8 mouse cellular contexts compared by ENCODE assay signal in genomic region chr7:109616034-109616979, GRCm38 (mm10).
DNase-seq lines count a peak whose midpoint lies in the region; ATAC-seq and TF ChIP-seq lines count a peak whose summit lies in the region.

No protein-coding gene starts in this region.

- peak; percentile 81 for DNase-seq in cerebellum, adult 11 months
- DNase-seq in kidney, postnatal 14 days = peak; percentile 91
- DNase-seq in neural tube, embryonic 10.5 days (ENCODE audit: extremely low spot score, low spot score) = peak; percentile 90
- peak; percentile 88 for DNase-seq in stomach, postnatal 0 days (ENCODE audit: low spot score)

- peak overlapping the region; percentile 63 for H3K27ac ChIP-seq in ES-Bruce4 (ENCODE audit: insufficient read depth, low read length)
- H3K27ac ChIP-seq in forebrain, embryonic 13.5 days = peak overlapping the region; percentile 70
- peak overlapping the region; percentile 95 for H3K27ac ChIP-seq in heart, embryonic 16.5 days (ENCODE audit: low read length)
- H3K27ac ChIP-seq in liver, embryonic 12.5 days = peak overlapping the region; percentile 52
- peak overlapping the region; percentile 94 for H3K27ac ChIP-seq in stomach, postnatal 0 days (replicated peaks)

- TF ChIP-seq POLR2A in ES-Bruce4 (IDR thresholded peaks at IDR 0.05; ENCODE audit: insufficient read depth, low read length) = no peak

- WGBS in forebrain, embryonic 13.5 days = 2% methylated on average over 25 of the region's 25 CpGs
- 4% methylated on average over 25 of the region's 25 CpGs for WGBS in heart, embryonic 16.5 days
- WGBS in liver, embryonic 12.5 days (ENCODE audit: insufficient replicate concordance) = 13% methylated on average over 25 of the region's 25 CpGs
- 3% methylated on average over 25 of the region's 25 CpGs for WGBS in stomach, postnatal 0 days

- no peaks in the 10 kb centered on the region for H3K4me1 ChIP-seq in ES-Bruce4 (ENCODE audit: control insufficient read depth, insufficient read depth, low read length)
- H3K4me1 ChIP-seq in forebrain, embryonic 13.5 days = peaks cover 58% of the 10 kb centered on the region
- H3K4me1 ChIP-seq in heart, embryonic 16.5 days (ENCODE audit: control insufficient read depth, insufficient read depth, low read length) = peaks cover 61% of the 10 kb centered on the region
- H3K4me1 ChIP-seq in liver, embryonic 12.5 days = peaks cover 78% of the 10 kb centered on the region
- H3K4me1 ChIP-seq in stomach, postnatal 0 days (replicated peaks; ENCODE audit: control insufficient read depth, insufficient read depth) = peaks cover 4% of the 10 kb centered on the region

- no peaks in the 10 kb centered on the region for H3K36me3 ChIP-seq in ES-Bruce4 (ENCODE audit: control insufficient read depth, insufficient read depth, low read length, poor library complexity, severe bottlenecking)
- H3K36me3 ChIP-seq in forebrain, embryonic 13.5 days (ENCODE audit: poor library complexity, severe bottlenecking) = no peaks in the 10 kb centered on the region
- no peaks in the 10 kb centered on the region for H3K36me3 ChIP-seq in heart, embryonic 16.5 days (ENCODE audit: control insufficient read depth, insufficient read depth)
- H3K36me3 ChIP-seq in liver, embryonic 12.5 days = no peaks in the 10 kb centered on the region
- no peaks in the 10 kb centered on the region for H3K36me3 ChIP-seq in stomach, postnatal 0 days (ENCODE audit: control insufficient read depth, insufficient read depth, low read length)

- TF ChIP-seq CTCF in ES-Bruce4 (IDR thresholded peaks at IDR 0.05; ENCODE audit: low read depth, low read length) = no peak
- no peak for TF ChIP-seq CTCF in stomach, postnatal 0 days (IDR thresholded peaks at IDR 0.05; ENCODE audit: low read depth)

- no peak; the same call in 1 of the 2 replicates for TF ChIP-seq EP300 in ES-Bruce4 (IDR thresholded peaks at IDR 0.05; ENCODE audit: insufficient read depth, low read depth, low read length)
- no peak for TF ChIP-seq EP300 in stomach, postnatal 0 days (optimal IDR thresholded peaks at IDR 0.05)

- peak; percentile 95 for ATAC-seq in forebrain, embryonic 13.5 days
- ATAC-seq in heart, embryonic 16.5 days (replicated peaks; ENCODE audit: extremely low read depth, insufficient read depth, low FRiP score) = peak; percentile 91
- ATAC-seq in liver, embryonic 12.5 days = peak; percentile 87
- ATAC-seq in stomach, postnatal 0 days (ENCODE audit: low FRiP score, low TSS enrichment) = peak; percentile 96

- peak overlapping the region; percentile 67 for H3K4me2 ChIP-seq in forebrain, embryonic 13.5 days
- peak overlapping the region; percentile 64 for H3K4me2 ChIP-seq in heart, embryonic 16.5 days (ENCODE audit: low read depth, low read length)
- peak overlapping the region; percentile 65 for H3K4me2 ChIP-seq in liver, embryonic 12.5 days
- H3K4me2 ChIP-seq in stomach, postnatal 0 days (replicated peaks; ENCODE audit: low read depth) = peak overlapping the region; percentile 65

- peak overlapping the region; percentile 28 for H3K9ac ChIP-seq in ES-Bruce4 (ENCODE audit: low read depth, poor library complexity, severe bottlenecking)
- peak overlapping the region; percentile 58 for H3K9ac ChIP-seq in forebrain, embryonic 13.5 days
- H3K9ac ChIP-seq in heart, embryonic 16.5 days (ENCODE audit: low read length) = peak overlapping the region; percentile 71
- peak overlapping the region; percentile 52 for H3K9ac ChIP-seq in liver, embryonic 12.5 days
- H3K9ac ChIP-seq in stomach, postnatal 0 days (ENCODE audit: low read length) = peak overlapping the region; percentile 65

- H3K4me3 ChIP-seq in ES-Bruce4 (ENCODE audit: low read depth, low read length) = peak overlapping the region; percentile 60
- peak overlapping the region; percentile 35 for H3K4me3 ChIP-seq in forebrain, embryonic 13.5 days
- peak overlapping the region; percentile 55 for H3K4me3 ChIP-seq in heart, embryonic 16.5 days (ENCODE audit: low read length)
- peak overlapping the region; percentile 37 for H3K4me3 ChIP-seq in liver, embryonic 12.5 days
- H3K4me3 ChIP-seq in stomach, postnatal 0 days (ENCODE audit: low read depth, low read length) = peak overlapping the region; percentile 47

- no peaks in the 10 kb centered on the region for H3K27me3 ChIP-seq in ES-Bruce4 (ENCODE audit: control insufficient read depth, insufficient read depth, low read length, poor library complexity, severe bottlenecking)
- no peaks in the 10 kb centered on the region for H3K27me3 ChIP-seq in forebrain, embryonic 13.5 days
- H3K27me3 ChIP-seq in heart, embryonic 16.5 days (ENCODE audit: control insufficient read depth, insufficient read depth, low read length) = no peaks in the 10 kb centered on the region
- H3K27me3 ChIP-seq in liver, embryonic 12.5 days (replicated peaks) = no peaks in the 10 kb centered on the region
- H3K27me3 ChIP-seq in stomach, postnatal 0 days (ENCODE audit: control insufficient read depth, insufficient read depth, low read length) = no peaks in the 10 kb centered on the region

- no peaks in the 10 kb centered on the region for H3K9me3 ChIP-seq in ES-Bruce4 (replicated peaks; ENCODE audit: control insufficient read depth, insufficient read depth, low read length, poor library complexity, severe bottlenecking)
- H3K9me3 ChIP-seq in forebrain, embryonic 13.5 days (replicated peaks) = no peaks in the 10 kb centered on the region
- no peaks in the 10 kb centered on the region for H3K9me3 ChIP-seq in heart, embryonic 16.5 days (replicated peaks; ENCODE audit: control insufficient read depth, low read length)
- H3K9me3 ChIP-seq in liver, embryonic 12.5 days (replicated peaks) = no peaks in the 10 kb centered on the region
- H3K9me3 ChIP-seq in stomach, postnatal 0 days (ENCODE audit: control insufficient read depth, low read length) = no peaks in the 10 kb centered on the region

Comparison
In these comparisons a context has a peak if more than half of its experiments do, and no peak if none do; other contexts are left out.
1. Peak in every context shown above with its lines: DNase-seq, ATAC-seq, H3K4me3 ChIP-seq and H3K27ac ChIP-seq.